Mouse (Mus musculus) right cerebral cortex, postnatal 4 days (tissue): Measurements from ENCODE around the gene Ryr3.

Experiments
- DNase-seq: peaks from one replicate; pipeline ENCODE4 v3.0.0-alpha.2; 2022

Gene Ryr3

GRCm38 (mm10) chr2:112765046-112765445, 451.9 kb downstream of the Ryr3 start:
- peak; percentile 17 for DNase-seq

DNA sequence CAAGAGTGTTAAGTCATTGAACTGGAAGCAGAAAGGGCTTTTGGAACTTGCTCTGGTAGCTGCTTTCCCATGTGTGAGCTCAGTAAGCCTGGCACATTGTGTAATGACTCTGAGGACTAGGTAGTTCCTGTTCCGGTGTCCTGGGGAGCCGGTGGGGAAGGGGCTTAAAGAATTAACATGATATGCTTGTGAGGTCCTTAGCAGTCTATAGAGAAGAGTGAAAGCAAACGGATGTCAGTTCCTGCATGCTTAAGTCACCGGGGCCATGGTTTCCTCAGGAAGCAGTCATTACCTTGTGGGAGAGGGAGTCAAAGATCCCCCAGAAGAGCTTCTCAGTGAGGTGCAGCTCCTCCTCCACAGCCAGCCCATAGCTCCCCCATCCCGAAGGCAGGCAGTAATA, 452.6 kb downstream of the Ryr3 start:
- DNase-seq = no peak

DNA sequence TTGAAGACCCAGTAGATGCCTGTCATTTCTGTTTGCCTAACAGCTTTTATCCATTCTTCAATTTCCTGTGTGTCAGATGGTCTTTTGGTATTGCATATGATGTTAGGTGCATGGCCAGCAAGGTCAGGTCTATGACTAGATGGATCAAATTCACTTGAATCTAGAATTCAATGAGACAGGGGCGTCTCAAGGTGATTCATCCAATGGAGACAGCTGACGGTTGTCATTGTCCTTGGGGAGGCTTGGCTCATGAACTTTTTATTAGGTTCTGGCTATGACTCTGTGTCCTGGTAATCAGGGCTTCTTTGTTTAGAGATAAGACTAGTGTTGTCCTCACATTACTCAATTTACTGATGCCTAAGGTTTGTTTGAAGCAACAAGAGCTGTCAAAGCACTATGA, 454.9 kb downstream of the Ryr3 start:
- no peak for DNase-seq

DNA sequence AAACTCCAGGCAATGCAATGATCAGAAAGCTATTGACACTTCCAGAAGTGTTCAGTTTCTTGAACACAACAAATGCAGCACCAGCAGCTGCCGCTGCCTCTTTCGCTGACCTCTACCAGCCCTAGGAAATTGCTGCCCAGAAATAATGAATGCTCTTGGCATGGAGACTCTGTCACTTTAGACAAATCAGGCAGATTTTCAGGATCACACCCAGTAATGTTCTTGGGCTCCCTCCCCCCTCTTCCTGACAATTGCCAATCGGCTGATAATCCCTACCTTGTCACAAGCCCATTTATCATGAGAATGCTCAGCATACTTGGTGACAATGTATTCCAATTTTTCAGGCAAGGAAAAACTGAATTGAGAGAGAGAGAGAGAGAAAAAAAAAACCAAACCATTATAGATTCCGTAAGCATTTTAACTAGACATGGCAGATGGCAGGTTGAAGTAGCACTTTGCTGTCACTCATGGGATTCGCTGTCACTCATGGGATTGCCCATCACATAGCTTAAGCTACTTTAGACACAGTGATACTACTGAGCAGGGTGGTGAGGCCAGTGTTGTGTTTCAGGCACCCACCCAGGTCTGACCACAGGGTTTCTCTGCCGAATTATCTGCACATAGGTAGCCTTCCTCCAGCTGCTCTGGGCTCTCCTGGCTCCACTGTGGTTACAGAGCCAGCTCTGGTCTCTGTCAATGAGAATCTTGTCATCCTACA, 455.5 kb downstream of the Ryr3 start:
- no peak for DNase-seq

DNA sequence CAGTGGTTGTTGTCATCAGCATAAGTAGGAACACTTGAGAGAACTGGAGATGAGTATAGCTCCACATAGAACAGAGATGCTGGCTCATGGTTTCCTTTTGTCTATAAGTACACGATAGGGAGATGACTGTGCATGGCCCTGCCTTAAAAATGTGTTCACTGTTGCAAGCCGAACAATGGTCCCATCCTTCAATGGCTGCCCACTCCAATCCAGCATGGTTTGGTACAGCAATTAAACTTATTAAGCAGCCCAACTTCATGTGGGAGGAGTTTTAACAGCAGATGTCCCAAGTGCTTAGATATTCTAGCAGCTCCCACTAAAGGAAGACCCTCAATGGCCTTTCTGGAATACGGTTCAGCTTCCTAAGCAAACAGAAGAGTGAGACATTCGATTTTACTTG, 456.2 kb downstream of the Ryr3 start:
- no peak for DNase-seq

DNA sequence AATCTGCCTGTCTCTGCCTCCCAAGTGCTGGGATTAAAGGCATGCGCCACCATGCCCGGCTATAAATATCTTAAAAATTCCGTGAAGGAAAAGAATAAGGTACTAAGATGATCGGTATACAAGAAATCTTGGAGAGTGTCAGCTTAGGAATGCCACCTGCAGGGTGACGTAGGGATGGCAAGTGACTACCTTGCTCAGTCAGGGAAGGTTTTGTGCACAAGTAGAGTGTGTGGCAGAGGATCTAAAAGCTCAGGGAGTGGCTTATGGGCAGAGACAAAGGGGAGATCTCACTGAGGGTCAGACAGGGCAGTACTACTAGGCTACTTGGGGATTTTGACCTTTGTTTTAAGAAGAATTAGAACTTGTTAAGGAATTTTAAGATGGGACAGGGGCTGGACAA, 457.2 kb downstream of the Ryr3 start:
- no peak for DNase-seq

- no peak for DNase-seq
Measured at GRCm38 (mm10) chr2:112758732-112759131, 458.2 kb downstream of the Ryr3 start.

DNA sequence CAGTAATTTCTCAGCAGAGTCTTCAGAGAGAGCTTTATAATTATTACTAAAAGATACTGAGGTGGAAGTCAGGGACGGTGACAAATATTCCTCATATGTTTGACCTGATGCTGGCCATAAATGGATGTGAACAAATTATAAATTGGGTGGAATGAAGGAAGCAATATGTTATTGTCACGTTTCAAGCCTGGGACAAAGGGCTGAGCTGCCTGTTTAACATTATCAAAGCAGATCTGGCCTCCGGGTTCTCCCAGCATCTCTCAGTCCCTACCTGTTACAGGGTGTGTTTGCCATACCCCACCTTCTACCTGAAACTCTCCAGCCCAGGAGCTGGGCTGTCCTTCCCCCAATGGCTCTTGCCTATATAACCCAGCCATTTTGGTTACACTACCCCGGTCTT, 463.6 kb downstream of the Ryr3 start:
- no peak for DNase-seq

GRCm38 (mm10) chr2:112751416-112751815, 465.5 kb downstream of the Ryr3 start:
- no peak for DNase-seq

- DNase-seq = no peak
Measured at GRCm38 (mm10) chr2:112748532-112748931, 468.4 kb downstream of the Ryr3 start.

DNA sequence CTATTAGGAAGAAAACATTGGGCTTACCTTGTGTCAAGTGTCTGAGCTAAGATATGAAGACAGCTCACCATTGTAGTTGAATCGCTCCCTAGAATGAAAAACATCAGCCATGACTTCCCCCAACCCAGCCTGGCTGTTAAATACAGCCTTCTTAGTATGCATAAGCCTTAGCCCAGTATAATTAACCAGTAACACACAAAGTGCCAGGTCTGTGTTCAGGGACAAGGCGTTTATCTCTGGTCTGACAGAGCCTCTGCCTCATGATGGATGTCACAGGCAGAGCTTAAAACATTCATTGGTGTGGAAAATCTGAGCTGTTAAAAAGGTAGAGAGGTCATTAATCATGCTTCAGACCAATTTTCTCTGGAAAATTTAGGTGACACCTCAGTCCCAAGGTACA, 484.0 kb downstream of the Ryr3 start:
- DNase-seq = no peak

DNA sequence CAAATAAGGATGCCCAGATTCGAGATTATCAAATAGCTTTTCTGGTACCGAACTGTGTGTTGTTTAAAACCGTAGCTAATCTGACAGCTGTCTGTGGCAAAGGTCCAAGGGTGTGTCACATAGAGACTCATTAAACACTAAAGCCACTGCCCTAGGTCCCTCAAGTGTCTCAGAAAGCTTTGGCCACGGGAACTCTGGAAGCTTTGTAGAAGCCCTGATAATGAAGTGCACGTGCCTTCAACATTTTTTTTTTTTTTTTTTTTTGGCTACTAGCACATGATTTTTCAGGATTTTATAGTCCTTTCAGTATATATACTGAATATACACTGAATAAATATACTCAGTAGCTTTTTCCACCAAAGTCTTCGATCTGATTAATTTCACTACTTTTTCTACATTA, 489.1 kb downstream of the Ryr3 start:
- DNase-seq = no peak

DNA sequence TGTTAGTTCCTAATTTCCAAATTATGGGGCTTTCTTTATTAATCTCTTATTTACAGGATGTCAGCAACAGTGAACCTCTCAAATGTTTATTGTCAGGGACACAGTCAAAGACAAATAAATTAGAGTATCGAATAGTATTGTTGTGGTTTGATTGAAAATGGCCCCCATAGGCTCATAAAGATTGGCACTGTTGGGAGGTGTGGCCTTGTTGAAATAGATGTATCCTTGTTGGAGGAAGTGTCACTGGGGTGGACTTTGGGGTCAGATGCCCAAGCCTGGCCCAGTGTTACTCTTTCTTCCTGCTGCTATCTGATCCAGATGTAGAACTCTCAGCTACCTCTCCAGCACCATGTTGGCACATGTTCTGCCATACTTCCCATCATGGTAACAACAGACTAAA, 495.7 kb downstream of the Ryr3 start:
- DNase-seq = no peak

- no peak for DNase-seq
Measured at GRCm38 (mm10) chr2:112720715-112721114, 496.2 kb downstream of the Ryr3 start.

GRCm38 (mm10) chr2:112714648-112715047, 502.2 kb downstream of the Ryr3 start:
- no peak for DNase-seq

DNA sequence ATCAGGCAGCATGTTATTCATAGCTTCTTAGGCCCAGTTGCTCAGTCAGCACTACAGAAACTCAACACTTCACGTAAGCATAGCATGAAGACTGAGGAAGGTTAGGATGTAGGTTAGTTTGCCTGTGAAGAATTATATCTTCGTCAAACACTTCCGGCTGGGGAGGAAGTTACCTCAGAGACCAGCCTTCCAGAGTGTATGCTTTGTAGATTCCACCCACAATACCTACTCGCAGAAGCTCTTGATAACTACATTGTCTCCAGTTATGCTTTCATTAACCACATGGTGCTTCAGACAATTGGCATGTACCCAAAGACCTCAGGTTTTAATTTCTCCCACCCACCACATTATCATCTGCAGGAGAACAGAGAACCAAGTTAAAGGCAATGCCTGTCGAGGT, 535.1 kb downstream of the Ryr3 start:
- DNase-seq = no peak

GRCm38 (mm10) chr2:112677246-112677645, 539.6 kb downstream of the Ryr3 start:
- no peak for DNase-seq

DNA sequence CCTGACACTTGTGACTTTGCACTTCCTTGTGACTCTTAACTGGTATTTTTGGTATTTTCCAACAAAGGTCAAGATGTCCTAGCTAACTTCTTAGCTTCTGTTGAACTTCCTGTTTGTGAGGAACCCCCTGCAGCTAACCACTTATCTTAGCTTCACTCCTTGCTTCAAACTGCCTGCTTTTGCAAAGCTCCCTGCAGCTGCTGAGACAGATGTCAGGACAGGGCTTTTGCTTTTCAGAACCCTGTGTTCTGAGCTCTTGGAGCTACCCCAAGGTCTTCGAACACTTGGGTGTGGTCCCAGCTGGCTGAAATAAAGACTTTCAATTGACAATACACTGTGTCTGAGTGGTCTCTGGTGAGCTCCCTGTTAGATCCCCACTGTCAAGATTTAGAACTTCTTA, 540.2 kb downstream of the Ryr3 start:
- DNase-seq = no peak

- no peak for DNase-seq
Measured at GRCm38 (mm10) chr2:112676175-112676574, 540.7 kb downstream of the Ryr3 start.

- DNase-seq = no peak
Measured at GRCm38 (mm10) chr2:112669461-112669860, 547.4 kb downstream of the Ryr3 start.

GRCm38 (mm10) chr2:112656131-112656530, 560.8 kb downstream of the Ryr3 start:
- DNase-seq = no peak

DNA sequence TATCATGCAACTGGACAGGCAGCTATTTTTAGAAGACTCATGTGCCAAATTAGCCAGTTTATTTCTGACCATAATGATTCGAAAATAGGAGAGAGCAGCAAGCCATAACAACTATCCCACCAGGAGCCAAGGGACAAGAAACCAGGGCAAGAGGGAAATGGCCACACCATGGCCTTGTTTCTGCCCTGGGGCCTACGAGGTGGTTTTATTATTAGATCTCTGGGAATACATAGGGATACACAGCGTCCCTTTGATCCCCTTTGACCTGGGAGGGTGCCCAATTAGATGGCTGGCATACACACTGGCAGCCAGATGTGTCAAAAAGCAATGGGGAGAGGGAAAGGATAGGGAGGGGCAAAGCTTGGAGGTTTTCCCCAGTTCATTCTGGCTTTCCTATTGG, 563.1 kb downstream of the Ryr3 start:
- DNase-seq = no peak

- DNase-seq = no peak
Measured at GRCm38 (mm10) chr2:112637206-112637605, 579.7 kb downstream of the Ryr3 start.

DNA sequence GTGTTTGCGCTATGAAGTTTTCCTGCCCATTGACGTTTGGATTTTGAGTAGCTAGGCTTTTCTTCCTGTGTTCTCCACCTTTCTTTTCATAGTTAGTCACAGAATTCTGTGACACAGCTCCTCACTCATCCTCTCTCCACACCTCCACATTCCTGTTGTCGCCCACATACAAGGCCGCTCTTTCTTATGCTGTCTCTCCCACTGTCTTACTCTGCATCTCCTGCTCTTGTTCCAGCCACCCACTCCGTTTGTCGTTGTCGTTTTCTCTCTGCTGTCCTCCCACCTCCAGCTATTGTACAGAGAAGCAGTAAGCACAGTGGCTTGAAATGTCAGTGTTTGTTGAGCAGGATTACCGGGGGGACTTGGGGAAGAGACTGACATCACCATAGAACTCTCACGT, 584.4 kb downstream of the Ryr3 start:
- no peak for DNase-seq

DNA sequence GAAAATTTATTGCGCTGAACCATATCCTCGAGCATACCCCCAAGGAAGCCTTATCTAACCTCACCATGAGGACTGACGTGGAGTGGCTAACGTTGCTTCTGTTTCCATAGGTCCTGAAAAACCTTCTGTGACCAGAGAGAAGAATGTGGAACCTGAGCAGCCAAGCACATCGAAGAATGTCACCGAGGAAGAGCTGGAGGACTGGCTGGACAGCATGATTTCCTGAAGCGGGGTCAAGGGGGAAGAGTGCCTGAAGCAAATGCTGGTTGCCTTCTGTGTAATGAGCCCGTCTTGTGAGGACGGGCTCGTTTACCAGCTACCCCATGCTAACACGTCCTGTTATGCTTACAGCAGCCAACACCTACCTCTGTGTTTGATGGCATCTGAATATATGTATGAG, 586.2 kb downstream of the Ryr3 start:
- no peak for DNase-seq

DNA sequence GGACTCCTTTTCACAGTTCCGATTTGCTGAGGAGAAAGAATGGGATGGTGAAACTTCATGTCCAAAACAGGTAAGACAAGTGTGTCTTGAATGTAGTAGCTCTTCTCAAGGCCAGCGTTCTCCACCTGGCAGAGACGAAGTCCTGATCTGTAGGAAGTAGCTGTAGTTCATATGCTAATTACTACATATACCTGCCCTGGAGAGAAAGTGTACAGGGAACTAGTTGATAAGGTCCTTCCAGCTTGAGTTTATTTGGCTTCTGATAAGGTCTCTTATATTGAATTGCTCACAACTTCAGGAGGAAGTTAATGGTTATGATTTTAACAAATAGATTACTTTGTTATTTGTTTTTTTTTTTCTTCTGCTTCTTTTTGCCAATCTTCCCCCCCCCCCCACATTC, 591.7 kb downstream of the Ryr3 start:
- no peak for DNase-seq
